Mouse (Mus musculus) cerebellum, postnatal 14 days (tissue): ENCODE data around the gene Cbx1.
"Not testable (repeated sequence)": the region's sequence is repeated elsewhere in the genome, so short reads cannot be mapped to it uniquely, and the experiment has no call there.

ENCODE experiments used
- DNase-seq, 2 experiments: peaks; one replicate each; pipeline ENCODE4 v3.0.0; 2021; ENCODE audit warnings: mixed read lengths in 2 of 2

Cbx1 gene

GRCm38 (mm10) chr11:96776068-96776467 lies 12.9 kb upstream of the Cbx1 start:
- DNase-seq = no peak

GRCm38 (mm10) chr11:96776968-96777962 lies 11.7 kb upstream of the Cbx1 start, which contains the start of gene Snx11:
TSS of gene Snx11 (minus strand) at chr11:96777559.
- DNase-seq = peak; percentile 100

GRCm38 (mm10) chr11:96778061-96778627 lies 10.8 kb upstream of the Cbx1 start:
- not testable (repeated sequence) for DNase-seq

- no peak for DNase-seq
Measured at GRCm38 (mm10) chr11:96780306-96780705, 8.6 kb upstream of the Cbx1 start.

GRCm38 (mm10) chr11:96781425-96781824 lies 7.5 kb upstream of the Cbx1 start:
- no peak for DNase-seq

- DNase-seq = peak; percentile 87 to 94
Measured at GRCm38 (mm10) chr11:96784847-96785246, 4.1 kb upstream of the Cbx1 start.

GRCm38 (mm10) chr11:96786731-96787450 lies 2.0 kb upstream of the Cbx1 start:
- DNase-seq = no peak

GRCm38 (mm10) chr11:96789990-96790389 lies 1.1 kb downstream of the Cbx1 start:
- no peak for DNase-seq

- DNase-seq = no peak
Measured at GRCm38 (mm10) chr11:96790681-96791080, 1.8 kb downstream of the Cbx1 start.

GRCm38 (mm10) chr11:96795491-96795890 lies 6.6 kb downstream of the Cbx1 start:
- no peak for DNase-seq

GRCm38 (mm10) chr11:96796081-96796480 lies 7.2 kb downstream of the Cbx1 start:
- DNase-seq = no peak

GRCm38 (mm10) chr11:96796586-96796985 lies 7.7 kb downstream of the Cbx1 start:
- DNase-seq = no peak

- DNase-seq = no peak
Measured at GRCm38 (mm10) chr11:96799511-96799910, 10.6 kb downstream of the Cbx1 start.

- DNase-seq = no peak
Measured at GRCm38 (mm10) chr11:96805606-96806005, 16.7 kb downstream of the Cbx1 start.

GRCm38 (mm10) chr11:96808066-96808465 lies 19.1 kb downstream of the Cbx1 start:
- DNase-seq = peak in 1 of 2 experiments; percentile 43

GRCm38 (mm10) chr11:96809562-96810235 lies 20.8 kb downstream of the Cbx1 start:
- DNase-seq = peak; percentile 39 to 59

GRCm38 (mm10) chr11:96811188-96811587 lies 22.3 kb downstream of the Cbx1 start:
- not testable (repeated sequence) for DNase-seq

GRCm38 (mm10) chr11:96813455-96813854 lies 24.5 kb downstream of the Cbx1 start:
- no peak for DNase-seq

- DNase-seq = no peak
Measured at GRCm38 (mm10) chr11:96813920-96814319, 25.0 kb downstream of the Cbx1 start.

- DNase-seq = no peak
Measured at GRCm38 (mm10) chr11:96814443-96814842, 25.5 kb downstream of the Cbx1 start.

GRCm38 (mm10) chr11:96815895-96816294 lies 27.0 kb downstream of the Cbx1 start:
- no peak for DNase-seq

GRCm38 (mm10) chr11:96816494-96816893 lies 27.6 kb downstream of the Cbx1 start:
- DNase-seq = no peak

GRCm38 (mm10) chr11:96816979-96817378 lies 28.1 kb downstream of the Cbx1 start:
- no peak for DNase-seq
